Mouse (Mus musculus) testis, adult 2 months (tissue): Measurements from ENCODE around the gene Arid4a.

ENCODE experiments used
- CTCF ChIP-seq: fragments of 200-500 bp; IDR thresholded peaks from 2 replicates; pipeline ENCODE4 v1.5.1; 2012; ENCODE audit warnings: low read depth, mild to moderate bottlenecking, inconsistent platforms, low read length, moderate library complexity; ENCODE audit not compliant: control insufficient read depth, insufficient read depth, insufficient replicate concordance
- POLR2A ChIP-seq: fragments of 200-500 bp; IDR thresholded peaks from 2 replicates; pipeline ENCODE4 v1.6.1; 2012; ENCODE audit warnings: low read depth, mild to moderate bottlenecking, inconsistent platforms, low read length, moderate library complexity; ENCODE audit not compliant: control insufficient read depth

GRCm38 (mm10) chr12:70973831-70974230 lies 42.0 kb upstream of the Arid4a start:
- no peak for TF ChIP-seq CTCF
- no peak for TF ChIP-seq POLR2A
